Mouse (Mus musculus) hindbrain, postnatal 0 days (tissue): ENCODE measurements around the gene Npc1l1. TPM values are rescaled to one million over a fixed set of nuclear protein-coding genes. Genes with fewer than 3 reads are reported as not detected.

Source experiments
- ATAC-seq: fragments of 200-750 bp; cut with Nextera tagmentation; 2 replicates; pipeline ENCODE4 v1.8.0; 2017; ENCODE audit warnings: mild to moderate bottlenecking, moderate TSS enrichment, moderate library complexity
- DNase-seq: peaks from one replicate; pipeline ENCODE4 v3.0.0-alpha.2; 2015; ENCODE audit warnings: low spot score
- H3K27ac ChIP-seq: fragments of 300-500 bp; sonication (generic); 2 replicates; pipeline ENCODE4 v1.5.1; 2014; ENCODE audit warnings: mild to moderate bottlenecking
- H3K27me3 ChIP-seq: fragments of 300-500 bp; sonication (generic); 2 replicates; pipeline ENCODE4 v1.6.1; 2014; ENCODE audit warnings: low read length, mixed read lengths; ENCODE audit not compliant: insufficient read depth
- H3K36me3 ChIP-seq: fragments of 300-500 bp; sonication (generic); 2 replicates; pipeline ENCODE4 v1.6.1; 2014; ENCODE audit warnings: low read length, mixed read lengths; ENCODE audit not compliant: insufficient read depth
- H3K4me1 ChIP-seq: fragments of 300-500 bp; sonication (generic); 2 replicates; pipeline ENCODE4 v1.6.1; 2014; ENCODE audit warnings: antibody characterized with exemption, low read length, mixed read lengths; ENCODE audit not compliant: insufficient read depth
- H3K4me2 ChIP-seq: fragments of 300-500 bp; sonication (generic); 2 replicates; pipeline ENCODE4 v1.6.1; 2014; ENCODE audit warnings: low read depth, mild to moderate bottlenecking, low read length, moderate library complexity, mixed read lengths
- H3K4me3 ChIP-seq: fragments of 300-500 bp; sonication (generic); 2 replicates; pipeline ENCODE4 v1.5.1; 2014; ENCODE audit warnings: low read length
- H3K9ac ChIP-seq: fragments of 300-500 bp; sonication (generic); replicated peaks from 2 replicates; pipeline ENCODE4 v1.6.1; 2014; ENCODE audit warnings: mild to moderate bottlenecking, low read length, moderate library complexity, mixed read lengths
- H3K9me3 ChIP-seq: fragments of 300-500 bp; sonication (generic); 2 replicates; pipeline ENCODE4 v1.6.1; 2016; ENCODE audit warnings: low read length, mixed read lengths
- CTCF ChIP-seq: IDR thresholded peaks from 2 replicates; pipeline ENCODE4 v1.5.1; 2016; ENCODE audit warnings: antibody characterized with exemption, control low read depth, low read depth
- WGBS: fragments of 180-500 bp; shearing (Covaris S2); extraction: QIAGEN DNeasy Blood & Tissue Kit; methylation state at CpG from one replicate; pipeline ENCODE4 v1.1.7; 2014; 5-methylcytosine and 5-hydroxymethylcytosine counted together
- polyA plus RNA-seq: library from polyadenylated mRNA; unstranded; fragments of >200 nt; fragmentation: Nextera tagmentation; extraction: Ambion mirVana; gene quantifications from 2 replicates; pipeline ENCODE4 v1.2.1, GENCODE M21; 2015
- total RNA-seq: library from RNA; depleted of rRNA; stranded (reverse); fragments of >200 nt; gene quantifications from 2 replicates; pipeline ENCODE4 v1.2.3, GENCODE M21; 2014

Npc1l1 gene
- total and polyA plus RNA-seq, 2 experiments from 2014 or later = 0.05 to 0.08 TPM

GRCm38 (mm10) chr11:6196780-6197179 is 33.2 kb downstream of the Npc1l1 start:
- H3K4me3 ChIP-seq = no peak overlapping the region
- no peaks in the 10 kb centered on the region for H3K9me3 ChIP-seq
- peaks cover 12% of the 10 kb centered on the region; the same call in 1 of the 2 replicates for H3K4me1 ChIP-seq
- 91% methylated on average over 8 of the region's 8 CpGs for WGBS
- ATAC-seq (no peak), DNase-seq (no peak)
- no peak for TF ChIP-seq CTCF
- no peak overlapping the region for H3K4me2 ChIP-seq
- peaks cover 9% of the 10 kb centered on the region; the same call in 1 of the 2 replicates for H3K36me3 ChIP-seq
- no peak overlapping the region for H3K27ac ChIP-seq
- H3K9ac ChIP-seq = no peak overlapping the region
- no peaks in the 10 kb centered on the region for H3K27me3 ChIP-seq

DNA sequence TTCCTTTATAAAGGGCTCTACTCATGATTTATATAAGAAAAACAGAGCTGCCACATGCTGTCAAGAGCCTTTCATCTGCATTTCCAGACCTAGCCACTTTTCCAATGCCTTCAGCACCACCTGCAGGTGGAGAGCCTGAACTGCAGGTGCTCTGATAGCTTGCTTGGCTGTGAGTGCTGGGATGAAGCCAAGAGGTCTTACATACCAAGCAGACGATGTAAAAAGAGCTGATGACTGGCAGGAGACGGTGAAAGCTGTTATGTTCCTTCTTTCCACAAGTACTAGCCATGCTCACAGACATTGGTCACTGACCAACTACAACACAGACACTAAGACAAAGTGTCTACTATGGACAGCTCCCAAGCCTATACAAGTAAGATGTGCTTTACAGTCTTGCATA is 42.1 kb downstream of the Npc1l1 start:
- peak; percentile 96 for DNase-seq
- 0% methylated on average over 2 of the region's 2 CpGs for WGBS
- Histone ChIP-seq H3K4me1 (0 out of 2 replicates have a peak, but pooled peaks cover 6% of the 10 kb centered on the region), H3K27ac (no peak overlapping the region), H3K9me3 (no peaks in the 10 kb centered on the region), H3K4me3 (no peak overlapping the region), H3K4me2 (no peak overlapping the region), H3K27me3 (no peaks in the 10 kb centered on the region), H3K9ac (no peak overlapping the region), H3K36me3 (peaks cover 12% of the 10 kb centered on the region; the same call in 1 of the 2 replicates)
- ATAC-seq = peak; percentile 82
- peak; percentile 99 for TF ChIP-seq CTCF

GRCm38 (mm10) chr11:6187399-6187798 is 42.5 kb downstream of the Npc1l1 start:
- WGBS = 86% methylated on average over 3 of the region's 3 CpGs
- no peak for TF ChIP-seq CTCF
- Histone ChIP-seq H3K27ac (no peak overlapping the region), H3K36me3 (peaks cover 10% of the 10 kb centered on the region; the same call in 1 of the 2 replicates), H3K9me3 (no peaks in the 10 kb centered on the region), H3K4me1 (0 out of 2 replicates have a peak, but pooled peaks cover 6% of the 10 kb centered on the region), H3K27me3 (no peaks in the 10 kb centered on the region), H3K4me3 (no peak overlapping the region), H3K4me2 (no peak overlapping the region), H3K9ac (no peak overlapping the region)
- ATAC-seq = 0 out of 2 replicates have a peak, but pooled peaks have one; percentile 46
- no peak for DNase-seq

- ATAC-seq = no peak
- no peak for TF ChIP-seq CTCF
- H3K27ac ChIP-seq = no peak overlapping the region
Measured at GRCm38 (mm10) chr11:6184202-6184935, 45.6 kb downstream of the Npc1l1 start.

DNA sequence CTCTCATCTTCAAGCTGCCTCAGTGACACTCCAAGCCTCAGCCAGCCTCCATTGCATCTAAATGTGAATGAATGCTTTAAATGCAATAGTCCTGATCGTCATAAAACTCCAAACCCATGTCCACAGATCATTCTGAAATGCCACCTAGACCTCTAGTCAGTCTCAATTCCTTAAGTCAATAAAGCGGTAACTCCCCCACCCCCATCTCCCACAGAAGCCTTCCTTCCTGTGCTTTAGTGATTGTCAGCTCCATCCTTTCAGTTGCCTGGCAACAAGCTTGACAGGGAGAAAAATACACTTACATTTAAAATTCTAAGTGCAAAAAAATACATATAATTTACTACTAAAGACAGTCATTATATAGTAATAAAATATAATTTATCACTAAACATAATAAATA is 46.7 kb downstream of the Npc1l1 start:
- Histone ChIP-seq H3K27me3 (no peaks in the 10 kb centered on the region), H3K4me1 (peaks cover 13% of the 10 kb centered on the region), H3K4me2 (no peak overlapping the region), H3K36me3 (no peaks in the 10 kb centered on the region), H3K4me3 (no peak overlapping the region), H3K9me3 (no peaks in the 10 kb centered on the region), H3K27ac (no peak overlapping the region), H3K9ac (no peak overlapping the region)
- ATAC-seq (no peak), DNase-seq (no peak)
- TF ChIP-seq CTCF = no peak
- WGBS = 58% methylated on average over 2 of the region's 2 CpGs

More at GRCm38 (mm10) chr11:6184202-6184935, 45.6 kb downstream of the Npc1l1 start:
- no peak overlapping the region for H3K4me3 ChIP-seq
- WGBS = 51% methylated on average over 11 of the region's 11 CpGs
- H3K9ac ChIP-seq = no peak overlapping the region
- no peaks in the 10 kb centered on the region for H3K27me3 ChIP-seq
- H3K36me3 ChIP-seq = no peaks in the 10 kb centered on the region
- DNase-seq = no peak
- no peak overlapping the region for H3K4me2 ChIP-seq
- H3K9me3 ChIP-seq = no peaks in the 10 kb centered on the region
- H3K4me1 ChIP-seq = peaks cover 7% of the 10 kb centered on the region; the same call in 1 of the 2 replicates

GRCm38 (mm10) chr11:6180811-6181399 is 49.0 kb downstream of the Npc1l1 start:
- Histone ChIP-seq H3K4me3 (no peak overlapping the region), H3K9ac (no peak overlapping the region), H3K27me3 (no peaks in the 10 kb centered on the region), H3K4me1 (peaks cover 13% of the 10 kb centered on the region), H3K9me3 (no peaks in the 10 kb centered on the region), H3K4me2 (no peak overlapping the region), H3K27ac (no peak overlapping the region), H3K36me3 (no peaks in the 10 kb centered on the region)
- 55% methylated on average over 6 of the region's 6 CpGs for WGBS
- ATAC-seq (no peak), DNase-seq (no peak)
- TF ChIP-seq CTCF = no peak
